Mouse (Mus musculus): ENCODE results near the gene Tmem209. TPM values are rescaled to one million over a fixed set of nuclear protein-coding genes. Genes with fewer than 3 reads are reported as not detected.

Tmem209 gene
- polyA plus RNA-seq, 1 experiment from 2014 or later, result 17.6 TPM

- WGBS (ENCODE audit: insufficient replicate concordance), result 74% methylated on average over 8 of the region's 8 CpGs
- H3K27ac ChIP-seq (ENCODE audit: low read length), result no peak overlapping the region
- H3K4me3 ChIP-seq (ENCODE audit: low read depth, low read length), result no peak overlapping the region
- peak; percentile 72 for ATAC-seq (ENCODE audit: low read depth)
- no peak overlapping the region for H3K9ac ChIP-seq (ENCODE audit: low read depth, low read length)
- no peaks in the 10 kb centered on the region for H3K9me3 ChIP-seq (replicated peaks; ENCODE audit: control insufficient read depth, low read length)
- no peaks in the 10 kb centered on the region for H3K4me1 ChIP-seq (ENCODE audit: control insufficient read depth, low read depth, low read length)
- no peak overlapping the region for H3K4me2 ChIP-seq (ENCODE audit: low read depth, low read length)
- no peaks in the 10 kb centered on the region for H3K27me3 ChIP-seq (ENCODE audit: control insufficient read depth, insufficient read depth, low read depth, low read length)
- H3K36me3 ChIP-seq (ENCODE audit: control insufficient read depth, insufficient read depth), result peaks cover 19% of the 10 kb centered on the region
These were observed 32.3 kb downstream of the Tmem209 start for GRCm38 (mm10) chr6:30477210-30477714.

- Histone ChIP-seq H3K9ac (ENCODE audit: low read depth, low read length) (no peak overlapping the region), H3K4me3 (ENCODE audit: low read depth, low read length) (no peak overlapping the region), H3K36me3 (ENCODE audit: control insufficient read depth, insufficient read depth) (peaks cover 19% of the 10 kb centered on the region), H3K27ac (ENCODE audit: low read length) (no peak overlapping the region), H3K4me1 (ENCODE audit: control insufficient read depth, low read depth, low read length) (no peaks in the 10 kb centered on the region), H3K9me3 (replicated peaks; ENCODE audit: control insufficient read depth, low read length) (no peaks in the 10 kb centered on the region), H3K27me3 (ENCODE audit: control insufficient read depth, insufficient read depth, low read depth, low read length) (no peaks in the 10 kb centered on the region), H3K4me2 (ENCODE audit: low read depth, low read length) (no peak overlapping the region)
- 67% methylated on average over 10 of the region's 10 CpGs for WGBS (ENCODE audit: insufficient replicate concordance)
- ATAC-seq (ENCODE audit: low read depth), result no peak
These were observed 33.4 kb downstream of the Tmem209 start for GRCm38 (mm10) chr6:30476025-30476765.

GRCm38 (mm10) chr6:30471706-30472105 is 37.9 kb downstream of the Tmem209 start:
- H3K4me1 ChIP-seq (ENCODE audit: control insufficient read depth, low read depth, low read length), result no peaks in the 10 kb centered on the region
- no peak overlapping the region for H3K4me3 ChIP-seq (ENCODE audit: low read depth, low read length)
- WGBS (ENCODE audit: insufficient replicate concordance), result 50% methylated on average over 3 of the region's 3 CpGs
- H3K4me2 ChIP-seq (ENCODE audit: low read depth, low read length), result no peak overlapping the region
- no peak overlapping the region for H3K9ac ChIP-seq (ENCODE audit: low read depth, low read length)
- no peaks in the 10 kb centered on the region for H3K36me3 ChIP-seq (ENCODE audit: control insufficient read depth, insufficient read depth)
- no peaks in the 10 kb centered on the region for H3K9me3 ChIP-seq (replicated peaks; ENCODE audit: control insufficient read depth, low read length)
- no peak overlapping the region for H3K27ac ChIP-seq (ENCODE audit: low read length)
- no peak for ATAC-seq (ENCODE audit: low read depth)
- H3K27me3 ChIP-seq (ENCODE audit: control insufficient read depth, insufficient read depth, low read depth, low read length), result no peaks in the 10 kb centered on the region

- no peaks in the 10 kb centered on the region for H3K9me3 ChIP-seq (replicated peaks; ENCODE audit: control insufficient read depth, low read length)
- H3K27ac ChIP-seq (ENCODE audit: low read length), result no peak overlapping the region
- no peak overlapping the region for H3K4me2 ChIP-seq (ENCODE audit: low read depth, low read length)
- no peak overlapping the region for H3K4me3 ChIP-seq (ENCODE audit: low read depth, low read length)
- H3K4me1 ChIP-seq (ENCODE audit: control insufficient read depth, low read depth, low read length), result no peaks in the 10 kb centered on the region
- ATAC-seq (ENCODE audit: low read depth), result no peak
- 82% methylated on average over 12 of the region's 12 CpGs for WGBS (ENCODE audit: insufficient replicate concordance)
- H3K27me3 ChIP-seq (ENCODE audit: control insufficient read depth, insufficient read depth, low read depth, low read length), result no peaks in the 10 kb centered on the region
- H3K9ac ChIP-seq (ENCODE audit: low read depth, low read length), result no peak overlapping the region
- H3K36me3 ChIP-seq (ENCODE audit: control insufficient read depth, insufficient read depth), result no peaks in the 10 kb centered on the region
These were observed 40.2 kb downstream of the Tmem209 start for GRCm38 (mm10) chr6:30469370-30469769.

GRCm38 (mm10) chr6:30468684-30469083 is 40.9 kb downstream of the Tmem209 start:
- WGBS (ENCODE audit: insufficient replicate concordance), result 44% methylated on average over 12 of the region's 12 CpGs
- ATAC-seq (ENCODE audit: low read depth), result no peak
- Histone ChIP-seq H3K27me3 (ENCODE audit: control insufficient read depth, insufficient read depth, low read depth, low read length) (no peaks in the 10 kb centered on the region), H3K4me2 (ENCODE audit: low read depth, low read length) (no peak overlapping the region), H3K4me1 (ENCODE audit: control insufficient read depth, low read depth, low read length) (no peaks in the 10 kb centered on the region), H3K9ac (ENCODE audit: low read depth, low read length) (no peak overlapping the region), H3K9me3 (replicated peaks; ENCODE audit: control insufficient read depth, low read length) (no peaks in the 10 kb centered on the region), H3K27ac (ENCODE audit: low read length) (no peak overlapping the region), H3K36me3 (ENCODE audit: control insufficient read depth, insufficient read depth) (no peaks in the 10 kb centered on the region), H3K4me3 (ENCODE audit: low read depth, low read length) (no peak overlapping the region)

- Histone ChIP-seq H3K9ac (ENCODE audit: low read depth, low read length) (no peak overlapping the region), H3K4me2 (ENCODE audit: low read depth, low read length) (no peak overlapping the region), H3K4me1 (ENCODE audit: control insufficient read depth, low read depth, low read length) (peaks cover 2% of the 10 kb centered on the region), H3K36me3 (ENCODE audit: control insufficient read depth, insufficient read depth) (no peaks in the 10 kb centered on the region), H3K27ac (ENCODE audit: low read length) (no peak overlapping the region), H3K4me3 (ENCODE audit: low read depth, low read length) (no peak overlapping the region), H3K9me3 (replicated peaks; ENCODE audit: control insufficient read depth, low read length) (no peaks in the 10 kb centered on the region), H3K27me3 (ENCODE audit: control insufficient read depth, insufficient read depth, low read depth, low read length) (no peaks in the 10 kb centered on the region)
- ATAC-seq (ENCODE audit: low read depth), result peak; percentile 74
- WGBS (ENCODE audit: insufficient replicate concordance), result 45% methylated on average over 1 of the region's 1 CpGs
These were observed 41.5 kb downstream of the Tmem209 start for GRCm38 (mm10) chr6:30468058-30468457.

GRCm38 (mm10) chr6:30465586-30465985 is 44.0 kb downstream of the Tmem209 start:
- Histone ChIP-seq H3K9ac (ENCODE audit: low read depth, low read length) (no peak overlapping the region), H3K4me3 (ENCODE audit: low read depth, low read length) (no peak overlapping the region), H3K4me2 (ENCODE audit: low read depth, low read length) (no peak overlapping the region), H3K4me1 (ENCODE audit: control insufficient read depth, low read depth, low read length) (peaks cover 9% of the 10 kb centered on the region), H3K27ac (ENCODE audit: low read length) (no peak overlapping the region), H3K27me3 (ENCODE audit: control insufficient read depth, insufficient read depth, low read depth, low read length) (no peaks in the 10 kb centered on the region; the same call in 1 of the 2 replicates), H3K36me3 (ENCODE audit: control insufficient read depth, insufficient read depth) (no peaks in the 10 kb centered on the region), H3K9me3 (replicated peaks; ENCODE audit: control insufficient read depth, low read length) (no peaks in the 10 kb centered on the region)
- no peak for ATAC-seq (ENCODE audit: low read depth)
- WGBS (ENCODE audit: insufficient replicate concordance), result 68% methylated on average over 11 of the region's 11 CpGs

- Histone ChIP-seq H3K4me2 (ENCODE audit: low read depth, low read length) (no peak overlapping the region), H3K9me3 (replicated peaks; ENCODE audit: control insufficient read depth, low read length) (no peaks in the 10 kb centered on the region), H3K27ac (ENCODE audit: low read length) (no peak overlapping the region), H3K4me3 (ENCODE audit: low read depth, low read length) (no peak overlapping the region), H3K36me3 (ENCODE audit: control insufficient read depth, insufficient read depth) (no peaks in the 10 kb centered on the region), H3K4me1 (ENCODE audit: control insufficient read depth, low read depth, low read length) (peaks cover 19% of the 10 kb centered on the region), H3K27me3 (ENCODE audit: control insufficient read depth, insufficient read depth, low read depth, low read length) (no peaks in the 10 kb centered on the region; the same call in 1 of the 2 replicates), H3K9ac (ENCODE audit: low read depth, low read length) (no peak overlapping the region)
- 20% methylated on average over 7 of the region's 7 CpGs for WGBS (ENCODE audit: insufficient replicate concordance)
- ATAC-seq (ENCODE audit: low read depth), result no peak
These were observed 46.8 kb downstream of the Tmem209 start for GRCm38 (mm10) chr6:30462822-30463221.

- Histone ChIP-seq H3K9me3 (replicated peaks; ENCODE audit: control insufficient read depth, low read length) (no peaks in the 10 kb centered on the region), H3K9ac (ENCODE audit: low read depth, low read length) (no peak overlapping the region), H3K27ac (ENCODE audit: low read length) (no peak overlapping the region), H3K4me3 (ENCODE audit: low read depth, low read length) (no peak overlapping the region), H3K4me2 (ENCODE audit: low read depth, low read length) (no peak overlapping the region), H3K27me3 (ENCODE audit: control insufficient read depth, insufficient read depth, low read depth, low read length) (no peaks in the 10 kb centered on the region; the same call in 1 of the 2 replicates), H3K36me3 (ENCODE audit: control insufficient read depth, insufficient read depth) (no peaks in the 10 kb centered on the region), H3K4me1 (ENCODE audit: control insufficient read depth, low read depth, low read length) (peaks cover 19% of the 10 kb centered on the region)
- no peak for ATAC-seq (ENCODE audit: low read depth)
- 60% methylated on average over 13 of the region's 13 CpGs for WGBS (ENCODE audit: insufficient replicate concordance)
These were observed 47.7 kb downstream of the Tmem209 start for GRCm38 (mm10) chr6:30461755-30462344.

Data from liver, embryonic 16.5 days (tissue).